Mouse (Mus musculus) embryonic fibroblast, embryonic 13.5 days (primary cell): ENCODE results near the gene Fam198a. TPM values are rescaled to one million over a fixed set of nuclear protein-coding genes. Genes with fewer than 3 reads are reported as not detected.

ENCODE experiments used
- H3K27ac ChIP-seq: 2 replicates; pipeline ENCODE4 v1.5.1; 2012; ENCODE audit warnings: low read length, control low read depth, inconsistent platforms; ENCODE audit not compliant: insufficient read depth
- H3K4me1 ChIP-seq: 2 replicates; pipeline ENCODE4 v1.6.1; 2011; ENCODE audit warnings: low read length; ENCODE audit not compliant: control insufficient read depth, insufficient read depth
- H3K4me3 ChIP-seq: 2 replicates; pipeline ENCODE4 v1.5.1; 2011; ENCODE audit warnings: mild to moderate bottlenecking, control low read depth, low read length; ENCODE audit not compliant: insufficient read depth
- CTCF ChIP-seq: IDR thresholded peaks from 2 replicates; pipeline ENCODE4 v1.5.1; 2011; ENCODE audit warnings: mild to moderate bottlenecking, control low read depth, low read length, moderate library complexity, borderline replicate concordance; ENCODE audit not compliant: insufficient read depth
- POLR2A ChIP-seq: IDR thresholded peaks from 2 replicates; pipeline ENCODE4 v1.6.1; 2011; ENCODE audit warnings: low read depth, mild to moderate bottlenecking, control low read depth, low read length, moderate library complexity
- polyA plus RNA-seq: library from polyadenylated mRNA; stranded (reverse); fragments of >200 nt; gene quantifications from 2 replicates; pipeline ENCODE4 v1.2.4, GENCODE M21; 2011; ENCODE audit warnings: low read depth; ENCODE audit not compliant: missing spikeins, insufficient read length

The Fam198a gene
- polyA plus RNA-seq, 1 experiment: 0.98 TPM

- no peak for TF ChIP-seq CTCF
- TF ChIP-seq POLR2A: no peak
- Histone ChIP-seq H3K4me1 (no peaks in the 10 kb centered on the region), H3K4me3 (no peak overlapping the region), H3K27ac (no peak overlapping the region)
Measured at GRCm38 (mm10) chr9:121909635-121910034, 41.2 kb upstream of the Fam198a start.

- H3K4me3 ChIP-seq: no peak overlapping the region
Measured at GRCm38 (mm10) chr9:121911196-121911595, 39.6 kb upstream of the Fam198a start.

GRCm38 (mm10) chr9:121912786-121913185, 38.0 kb upstream of the Fam198a start:
- Histone ChIP-seq H3K4me3 (no peak overlapping the region), H3K4me1 (no peaks in the 10 kb centered on the region), H3K27ac (no peak overlapping the region)
- TF ChIP-seq POLR2A: no peak

More at GRCm38 (mm10) chr9:121911196-121911595, 39.6 kb upstream of the Fam198a start:
- Histone ChIP-seq H3K4me1 (no peaks in the 10 kb centered on the region), H3K27ac (no peak overlapping the region)
- no peak for TF ChIP-seq CTCF
- TF ChIP-seq POLR2A: no peak

DNA sequence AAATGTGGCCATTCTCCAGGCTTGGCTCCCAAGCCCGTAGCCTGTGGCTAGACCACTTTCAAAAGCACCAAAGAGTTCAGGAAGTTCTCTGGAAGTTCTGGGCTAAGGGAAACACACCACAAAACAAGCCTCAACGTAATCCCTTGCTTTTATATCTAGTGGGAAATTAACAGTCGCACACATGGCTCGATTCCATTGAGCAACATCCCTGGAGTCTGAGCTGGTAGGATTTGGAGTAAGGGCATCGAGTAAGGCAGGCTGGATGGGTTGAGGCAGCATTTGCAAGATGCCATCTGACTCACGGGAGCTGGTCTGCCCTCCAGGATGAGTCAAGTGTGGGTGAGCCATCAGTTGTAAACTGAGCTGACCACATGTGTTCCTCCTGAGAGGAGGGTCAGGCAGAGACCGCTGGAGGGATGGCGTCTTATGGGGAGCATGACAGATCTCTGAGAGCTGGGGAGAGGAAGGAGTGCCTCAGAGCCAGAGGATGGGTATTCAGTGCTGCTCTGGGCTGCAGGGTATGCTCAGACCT, 36.5 kb upstream of the Fam198a start:
- no peak overlapping the region for H3K27ac ChIP-seq
- TF ChIP-seq POLR2A: no peak
- TF ChIP-seq CTCF: no peak
- H3K4me1 ChIP-seq: no peaks in the 10 kb centered on the region
- H3K4me3 ChIP-seq: no peak overlapping the region

GRCm38 (mm10) chr9:121915056-121915455, 35.7 kb upstream of the Fam198a start:
- no peak for TF ChIP-seq POLR2A
- no peak for TF ChIP-seq CTCF
- Histone ChIP-seq H3K27ac (no peak overlapping the region), H3K4me1 (no peaks in the 10 kb centered on the region)

GRCm38 (mm10) chr9:121916102-121916501, 34.7 kb upstream of the Fam198a start, which contains the start of gene Cyp8b1:
TSS of gene Cyp8b1 (minus strand) at chr9:121916305.
- no peak within 1 kb of the TSS for H3K4me3 ChIP-seq
- H3K4me1 ChIP-seq: no peaks in the 10 kb centered on the region
- H3K27ac ChIP-seq: no peak within 1 kb of the TSS
- TF ChIP-seq POLR2A (no peak), CTCF (no peak)

More at GRCm38 (mm10) chr9:121915056-121915455, 35.7 kb upstream of the Fam198a start:
- no peak overlapping the region for H3K4me3 ChIP-seq

DNA sequence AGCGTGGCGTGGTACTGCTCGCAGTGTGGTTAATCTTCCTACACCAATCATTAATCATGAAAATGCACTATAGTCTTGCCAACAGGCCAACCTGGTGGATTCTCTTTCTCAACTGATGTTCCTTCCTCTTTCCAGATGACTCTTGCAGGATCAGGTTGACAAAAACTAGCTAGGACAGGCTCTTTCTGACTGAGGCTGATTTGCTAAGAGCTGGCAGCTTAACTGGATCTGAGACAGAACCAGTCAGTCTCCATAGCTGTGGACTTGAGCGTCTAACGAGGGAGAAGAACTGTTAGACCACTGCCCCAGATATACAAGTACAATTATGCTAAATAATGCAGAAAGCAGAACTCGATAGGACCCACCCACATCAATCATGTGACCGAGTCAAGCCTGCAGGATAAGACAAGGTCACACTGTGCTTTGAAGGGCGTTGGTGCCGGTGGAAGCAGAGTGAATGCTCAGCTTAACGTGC, 31.7 kb upstream of the Fam198a start:
- H3K4me3 ChIP-seq: no peak overlapping the region
- no peak for TF ChIP-seq POLR2A
- no peak for TF ChIP-seq CTCF
- no peaks in the 10 kb centered on the region for H3K4me1 ChIP-seq
- H3K27ac ChIP-seq: no peak overlapping the region

DNA sequence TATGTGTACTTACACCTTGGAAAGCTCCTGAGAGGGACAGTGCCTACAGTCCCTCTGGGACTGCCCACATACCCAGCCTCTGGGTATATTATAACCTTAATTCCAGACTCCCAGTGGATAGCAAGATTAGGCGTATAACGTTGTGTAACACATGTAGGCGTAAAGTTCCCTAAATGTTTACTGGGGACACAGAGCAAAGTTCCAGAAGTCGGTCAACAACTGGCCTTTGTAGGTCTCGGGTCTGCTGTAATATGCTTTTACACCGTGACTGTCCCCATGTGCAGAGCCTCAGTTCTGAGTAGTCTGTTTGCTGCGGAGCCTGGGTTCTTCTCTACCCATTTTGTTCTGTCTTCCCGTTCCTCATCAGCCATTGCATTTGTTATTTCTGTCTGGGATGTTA, 27.3 kb upstream of the Fam198a start:
- Histone ChIP-seq H3K4me1 (no peaks in the 10 kb centered on the region), H3K4me3 (no peak overlapping the region), H3K27ac (no peak overlapping the region)
- TF ChIP-seq CTCF: no peak
- no peak for TF ChIP-seq POLR2A

- Histone ChIP-seq H3K4me3 (no peak overlapping the region), H3K27ac (no peak overlapping the region), H3K4me1 (no peaks in the 10 kb centered on the region)
- TF ChIP-seq POLR2A (no peak), CTCF (no peak)
Measured at GRCm38 (mm10) chr9:121923906-121924305, 26.9 kb upstream of the Fam198a start.

GRCm38 (mm10) chr9:121924901-121925560, 25.8 kb upstream of the Fam198a start:
- H3K4me3 ChIP-seq: no peak overlapping the region
- no peak overlapping the region for H3K27ac ChIP-seq
- no peaks in the 10 kb centered on the region for H3K4me1 ChIP-seq
- TF ChIP-seq POLR2A (no peak), CTCF (no peak)

- H3K4me3 ChIP-seq: no peak overlapping the region
- TF ChIP-seq POLR2A (no peak), CTCF (no peak)
- no peaks in the 10 kb centered on the region for H3K4me1 ChIP-seq
- no peak overlapping the region for H3K27ac ChIP-seq
Measured at GRCm38 (mm10) chr9:121925959-121926358, 24.8 kb upstream of the Fam198a start.
